Mouse (Mus musculus) embryonic facial prominence, embryonic 15.5 days (tissue): Measurements from ENCODE around the gene Nmnat3. TPM values are rescaled to one million over a fixed set of nuclear protein-coding genes. Genes with fewer than 3 reads are reported as not detected.

Experiments used
- ATAC-seq: fragments of 200-750 bp; cut with Nextera tagmentation; 2 replicates; pipeline ENCODE4 v1.8.0; 2017; ENCODE audit warnings: low read depth, moderate TSS enrichment; ENCODE audit not compliant: insufficient number of reproducible peaks, low FRiP score, low TSS enrichment
- H3K27ac ChIP-seq: fragments of 300-500 bp; sonication (generic); replicated peaks from 2 replicates; pipeline ENCODE4 v1.5.1; 2015; ENCODE audit warnings: mild to moderate bottlenecking, inconsistent platforms
- H3K27me3 ChIP-seq: fragments of 300-500 bp; sonication (generic); 2 replicates; pipeline ENCODE4 v1.6.1; 2015; ENCODE audit warnings: inconsistent platforms
- H3K36me3 ChIP-seq: fragments of 300-500 bp; sonication (generic); 2 replicates; pipeline ENCODE4 v1.6.1; 2015; ENCODE audit warnings: mild to moderate bottlenecking, inconsistent platforms
- H3K4me1 ChIP-seq: fragments of 300-500 bp; sonication (generic); 2 replicates; pipeline ENCODE4 v1.6.1; 2015; ENCODE audit warnings: inconsistent platforms
- H3K4me2 ChIP-seq: fragments of 300-500 bp; sonication (generic); replicated peaks from 2 replicates; pipeline ENCODE4 v1.6.1; 2015; ENCODE audit warnings: mild to moderate bottlenecking, inconsistent platforms
- H3K4me3 ChIP-seq: fragments of 300-500 bp; sonication (generic); replicated peaks from 2 replicates; pipeline ENCODE4 v1.5.1; 2015; ENCODE audit warnings: mild to moderate bottlenecking, inconsistent platforms
- H3K9ac ChIP-seq: fragments of 300-500 bp; sonication (generic); 2 replicates; pipeline ENCODE4 v1.6.1; 2015; ENCODE audit warnings: inconsistent platforms
- H3K9me3 ChIP-seq: fragments of 300-500 bp; sonication (generic); replicated peaks from 2 replicates; pipeline ENCODE4 v1.6.1; 2016; ENCODE audit warnings: inconsistent platforms
- WGBS: fragments of 180-500 bp; shearing (Covaris S2); methylation state at CpG from one replicate; pipeline ENCODE4 v1.1.7; 2015; 5-methylcytosine and 5-hydroxymethylcytosine counted together
- polyA plus RNA-seq: library from polyadenylated mRNA; unstranded; fragments of >200 nt; fragmentation: Nextera tagmentation; extraction: Ambion mirVana; gene quantifications from 2 replicates; pipeline ENCODE4 v1.2.1, GENCODE M21; 2015

Nmnat3 gene
- polyA plus RNA-seq, 1 experiment from 2014 or later: 7.9 TPM

DNA sequence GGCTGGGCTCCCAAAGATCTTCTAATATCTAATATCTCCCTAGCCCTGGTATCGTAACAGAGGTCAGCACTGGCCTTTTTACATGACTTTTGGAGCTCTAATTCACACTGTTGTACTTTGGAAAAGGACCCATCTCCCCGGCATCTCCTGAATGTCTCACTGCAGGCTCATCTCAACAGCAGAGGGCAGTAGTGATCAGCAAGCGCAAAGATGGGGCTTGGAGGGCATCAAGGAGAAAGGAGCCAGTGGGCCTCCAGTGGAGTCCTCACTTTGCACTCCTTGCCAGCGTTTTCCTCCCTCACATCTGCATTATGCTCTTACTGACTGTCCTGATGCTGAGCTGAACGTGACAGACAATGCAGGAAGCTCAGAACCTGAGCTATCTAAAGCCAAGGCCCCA lies 155.4 kb downstream of the Nmnat3 start:
- Histone ChIP-seq H3K9ac (no peak overlapping the region), H3K4me1 (no peaks in the 10 kb centered on the region), H3K9me3 (no peaks in the 10 kb centered on the region), H3K36me3 (peaks cover 9% of the 10 kb centered on the region; the same call in 1 of the 2 replicates), H3K4me2 (no peak overlapping the region), H3K27ac (no peak overlapping the region), H3K27me3 (no peaks in the 10 kb centered on the region), H3K4me3 (no peak overlapping the region)
- ATAC-seq: no peak
- 59% methylated on average over 5 of the region's 5 CpGs for WGBS

DNA sequence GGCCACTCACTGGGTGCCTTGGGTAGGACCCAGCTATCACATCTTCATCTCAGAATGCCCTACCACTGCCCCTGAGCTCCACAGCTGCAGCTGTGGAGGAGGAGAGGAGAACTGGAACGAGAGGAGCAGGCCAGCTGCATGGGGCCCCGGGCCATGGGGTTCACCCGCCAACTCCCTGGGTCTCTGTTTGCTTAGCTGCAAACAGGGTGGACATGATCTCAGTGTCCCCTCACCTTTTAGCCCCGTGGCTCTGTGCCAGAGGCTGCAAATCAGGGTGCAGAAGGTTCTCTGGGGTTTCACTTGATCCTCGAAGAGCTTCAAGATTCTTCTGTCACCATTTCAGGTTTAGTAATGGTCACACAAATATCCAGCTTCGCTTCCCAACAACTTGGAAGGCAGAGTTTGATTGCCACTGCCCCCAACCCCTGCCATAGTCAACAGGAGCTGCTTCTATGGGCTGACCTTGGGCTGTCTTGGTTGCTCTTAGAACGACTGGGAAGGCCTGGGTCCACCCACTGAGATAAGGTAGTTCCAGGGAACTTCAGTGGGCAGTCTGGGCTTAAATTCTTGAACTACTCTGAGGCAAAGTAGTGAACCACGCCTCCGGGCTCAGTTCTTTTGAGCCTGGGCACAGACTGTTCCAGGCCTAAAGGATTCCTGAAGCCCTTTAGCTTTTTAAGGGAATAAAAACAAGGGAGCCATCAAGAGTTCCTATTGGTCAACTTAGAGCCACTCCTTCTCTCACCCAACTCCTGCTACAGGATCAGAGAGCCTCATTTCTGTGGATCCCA lies 158.3 kb downstream of the Nmnat3 start:
- no peak overlapping the region for H3K4me2 ChIP-seq
- H3K4me3 ChIP-seq: no peak overlapping the region
- H3K27ac ChIP-seq: no peak overlapping the region
- no peak; the same call in 1 of the 2 replicates for ATAC-seq
- no peaks in the 10 kb centered on the region for H3K9me3 ChIP-seq
- H3K36me3 ChIP-seq: peaks cover 9% of the 10 kb centered on the region; the same call in 1 of the 2 replicates
- 82% methylated on average over 9 of the region's 9 CpGs for WGBS
- no peaks in the 10 kb centered on the region for H3K27me3 ChIP-seq
- H3K9ac ChIP-seq: no peak overlapping the region
- no peaks in the 10 kb centered on the region for H3K4me1 ChIP-seq

GRCm38 (mm10) chr9:98450976-98451375 lies 163.7 kb downstream of the Nmnat3 start:
- Histone ChIP-seq H3K27ac (no peak overlapping the region), H3K9me3 (no peaks in the 10 kb centered on the region), H3K27me3 (no peaks in the 10 kb centered on the region), H3K36me3 (0 out of 2 replicates have a peak, but pooled peaks cover 5% of the 10 kb centered on the region), H3K4me2 (no peak overlapping the region), H3K9ac (no peak overlapping the region), H3K4me3 (no peak overlapping the region), H3K4me1 (no peaks in the 10 kb centered on the region)
- WGBS: 72% methylated on average over 1 of the region's 1 CpGs
- ATAC-seq: no peak

- H3K4me1 ChIP-seq: no peaks in the 10 kb centered on the region
- no peak for ATAC-seq
- no peak overlapping the region for H3K4me3 ChIP-seq
- no peaks in the 10 kb centered on the region for H3K36me3 ChIP-seq
- no peaks in the 10 kb centered on the region for H3K27me3 ChIP-seq
- H3K9ac ChIP-seq: no peak overlapping the region
- WGBS: 59% methylated on average over 2 of the region's 2 CpGs
- H3K27ac ChIP-seq: no peak overlapping the region
- no peak overlapping the region for H3K4me2 ChIP-seq
- H3K9me3 ChIP-seq: no peaks in the 10 kb centered on the region
Observed at GRCm38 (mm10) chr9:98466709-98467108, 179.5 kb downstream of the Nmnat3 start.

Other genes starting within 250 kb of the Nmnat3 start
- 34.1 and 44.5 TPM in 2 replicates for gene Rbp1, start 135.5 kb downstream of the Nmnat3 start, polyA plus RNA-seq
- gene Rbp2, start 198.7 kb downstream of the Nmnat3 start, polyA plus RNA-seq: 17.8 and 21.4 TPM in 2 replicates